Mouse (Mus musculus) retina, embryonic 14.5 days (tissue): ENCODE measurements at regions not wholly inside any gene's neighbourhood (a gene's known extent, or its start where the extent isn't known, plus 50 kb on each side); places are given as distances from the start of the nearest gene placed in this dataset.

Experiments
- DNase-seq: peaks from one replicate; pipeline ENCODE4 v3.0.0-alpha.2; 2015; ENCODE audit warnings: low spot score

DNA sequence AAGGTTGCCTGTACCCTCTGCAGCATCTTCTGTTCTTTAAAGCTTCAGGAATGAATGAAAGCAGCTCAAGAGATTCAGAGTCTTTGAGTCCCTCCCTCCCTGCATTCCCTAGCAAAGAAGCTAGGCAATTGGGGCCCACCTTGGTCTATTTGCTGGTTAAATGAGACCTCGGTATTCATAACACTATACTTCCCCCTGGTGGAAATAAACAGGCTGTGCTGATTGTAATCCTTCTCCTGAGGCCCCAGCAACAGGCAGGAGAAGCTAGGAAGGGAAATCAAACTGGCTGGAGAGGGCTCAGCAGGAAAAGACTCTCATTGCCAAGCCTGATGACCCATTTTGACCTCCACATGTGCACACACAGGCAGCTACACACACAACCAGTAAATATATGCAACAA lies 137.1 kb downstream of the Sh3bp4 start:
- peak; percentile 70 for DNase-seq

GRCm38 (mm10) chr1:89211116-89211515 lies 140.9 kb downstream of the Sh3bp4 start:
- DNase-seq: no peak

- DNase-seq: no peak
These were observed 158.2 kb downstream of the Sh3bp4 start for GRCm38 (mm10) chr1:89228426-89228825.

DNA sequence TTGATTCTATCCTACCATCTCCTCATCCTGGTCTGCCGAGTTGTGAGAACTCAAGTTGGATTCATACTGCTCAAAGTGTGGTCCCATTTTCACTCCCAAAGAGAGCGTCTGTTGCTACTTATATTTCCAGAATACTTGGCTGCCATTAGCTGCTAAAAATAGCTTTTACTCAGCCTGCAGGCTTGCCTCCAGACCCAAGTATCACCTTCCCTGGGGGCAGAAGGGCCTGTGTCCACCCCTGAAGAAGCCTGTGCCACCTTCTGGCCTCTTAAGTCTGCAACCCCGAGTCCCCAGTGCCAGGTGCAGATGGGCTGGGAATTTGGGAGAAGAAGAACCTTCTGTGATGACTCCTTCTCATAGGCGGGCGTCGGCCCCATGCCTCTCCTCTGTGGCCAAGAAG lies 161.5 kb downstream of the Sh3bp4 start:
- DNase-seq: no peak

- DNase-seq: no peak
These were observed 162.2 kb downstream of the Sh3bp4 start for GRCm38 (mm10) chr1:89232391-89232790.

DNA sequence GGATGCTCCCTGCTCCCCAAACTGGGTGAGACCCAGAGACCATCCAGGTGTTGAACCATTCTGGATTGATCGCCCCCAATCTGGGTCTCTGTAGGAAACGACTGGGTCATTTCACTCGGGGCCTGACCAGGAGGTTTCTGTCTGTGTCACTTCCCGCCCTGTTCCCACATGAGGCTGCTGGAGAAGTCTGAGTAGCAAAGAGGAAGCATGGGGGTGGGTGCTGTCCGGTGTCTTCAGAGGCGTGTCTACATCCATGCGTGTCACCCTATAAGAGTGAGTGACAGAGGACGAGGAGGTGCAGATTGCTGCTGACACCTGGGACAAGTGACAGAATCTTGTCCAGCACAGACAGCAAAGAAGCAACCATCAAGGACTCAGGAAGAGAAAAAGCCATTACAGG lies 164.7 kb downstream of the Sh3bp4 start:
- DNase-seq: no peak

DNA sequence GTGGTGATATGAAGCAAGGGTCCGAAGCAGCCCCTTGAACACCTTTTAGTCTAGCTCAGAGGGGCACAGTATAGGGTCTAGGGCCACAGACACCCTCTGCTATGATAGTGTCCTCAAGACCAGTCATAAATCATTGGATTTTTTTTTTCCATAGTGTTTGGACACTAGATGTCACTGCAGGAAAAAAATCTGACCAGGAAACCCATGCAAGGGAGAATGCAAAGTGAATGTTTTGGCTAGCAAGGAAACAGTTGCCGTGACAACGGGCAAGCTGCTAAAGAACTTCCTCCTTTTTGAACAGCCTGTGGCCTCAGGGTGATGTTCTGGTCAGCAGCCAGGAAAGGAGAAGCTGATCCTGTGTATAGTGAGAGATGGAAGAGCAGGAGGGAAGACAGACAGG lies 165.1 kb downstream of the Sh3bp4 start:
- peak; percentile 85 for DNase-seq

GRCm38 (mm10) chr1:89237696-89238095 lies 167.5 kb downstream of the Sh3bp4 start:
- no peak for DNase-seq

- no peak for DNase-seq
These were observed 174.4 kb downstream of the Sh3bp4 start for GRCm38 (mm10) chr1:89244598-89244997.

GRCm38 (mm10) chr1:89245202-89246003 lies 175.2 kb downstream of the Sh3bp4 start:
- peak; percentile 37 for DNase-seq

- peak; percentile 7 for DNase-seq
These were observed 181.5 kb downstream of the Sh3bp4 start for GRCm38 (mm10) chr1:89251753-89252152.

DNA sequence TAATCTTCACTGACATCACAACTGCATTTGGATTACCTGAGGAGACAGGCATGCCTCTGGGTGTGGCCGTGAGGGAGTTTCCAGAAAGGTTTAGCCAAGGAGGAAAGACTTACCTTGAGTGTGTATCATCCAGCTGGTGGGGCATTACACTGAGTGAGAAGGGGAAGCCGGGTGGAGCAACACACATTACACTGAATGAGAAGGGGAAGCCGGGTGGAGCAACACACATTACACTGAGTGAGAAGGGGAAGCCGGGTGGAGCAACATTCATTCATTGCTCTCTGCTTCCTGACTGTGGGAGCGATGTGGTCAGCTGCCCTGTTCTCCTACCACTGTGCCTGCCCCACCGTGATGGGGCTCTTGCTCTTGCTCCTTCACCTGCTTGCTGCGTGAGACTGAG lies 182.3 kb downstream of the Sh3bp4 start:
- DNase-seq: no peak

DNA sequence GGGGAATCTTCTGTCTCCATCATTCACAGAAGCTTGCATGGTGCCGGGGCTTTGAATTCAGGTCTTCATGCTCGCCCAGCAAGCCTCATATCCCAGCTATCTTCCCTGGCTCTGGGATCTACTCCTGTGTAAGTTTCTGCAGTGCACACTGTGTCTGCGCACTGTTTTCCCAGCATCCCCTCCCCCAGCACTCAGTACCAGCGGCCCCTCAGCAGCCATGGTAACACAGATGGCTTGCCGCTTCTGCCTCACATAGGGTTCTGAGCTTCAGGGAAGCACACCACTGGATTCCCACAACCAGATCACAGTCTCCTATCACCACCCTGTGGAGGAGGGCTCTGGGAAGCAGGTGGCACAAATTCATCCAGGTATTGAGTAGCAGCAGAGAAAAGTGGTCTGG lies 187.7 kb downstream of the Sh3bp4 start:
- no peak for DNase-seq

GRCm38 (mm10) chr1:89265771-89266170 lies 188.8 kb upstream of the Agap1 start:
- no peak for DNase-seq

GRCm38 (mm10) chr1:89268806-89269205 lies 185.8 kb upstream of the Agap1 start:
- DNase-seq: no peak

DNA sequence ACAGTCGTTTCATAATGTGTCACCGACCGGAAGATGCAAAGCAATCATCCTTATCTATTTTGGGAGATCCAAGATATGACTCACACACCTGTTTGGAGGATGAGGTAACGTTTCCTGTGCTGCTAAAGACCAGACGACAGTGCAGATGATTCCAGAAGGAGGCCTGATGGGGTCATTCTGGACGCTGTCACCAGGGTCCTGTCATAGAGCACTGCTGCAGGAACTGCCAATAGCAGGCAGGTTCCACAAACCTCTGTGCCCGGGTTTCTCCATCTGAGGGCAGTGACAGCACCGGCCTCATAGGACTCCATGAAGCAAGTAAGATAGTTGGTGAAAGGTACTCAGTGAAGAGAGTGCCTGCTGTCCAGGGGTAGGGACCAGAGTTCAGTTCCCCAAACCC lies 182.9 kb upstream of the Agap1 start:
- DNase-seq: no peak

DNA sequence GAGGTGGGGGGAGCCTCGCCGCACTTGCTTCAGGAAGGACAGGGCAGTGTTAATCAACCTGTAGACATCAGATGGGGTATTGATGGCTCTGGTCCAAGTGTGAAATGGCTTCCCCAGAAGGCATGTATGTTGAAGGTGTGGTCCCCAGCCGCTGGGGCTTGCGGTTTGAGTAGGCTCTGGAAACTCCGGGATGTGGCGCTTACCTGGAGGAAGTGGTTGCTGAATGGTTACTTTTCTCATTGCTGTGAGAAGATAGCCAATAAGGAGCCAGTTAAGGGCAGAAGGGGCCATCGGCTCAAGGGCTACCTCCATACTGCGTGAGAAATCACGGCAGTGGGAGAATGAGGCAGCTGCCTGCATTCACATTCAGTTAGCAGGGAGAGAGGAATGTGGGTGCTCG lies 181.6 kb upstream of the Agap1 start:
- DNase-seq: no peak

DNA sequence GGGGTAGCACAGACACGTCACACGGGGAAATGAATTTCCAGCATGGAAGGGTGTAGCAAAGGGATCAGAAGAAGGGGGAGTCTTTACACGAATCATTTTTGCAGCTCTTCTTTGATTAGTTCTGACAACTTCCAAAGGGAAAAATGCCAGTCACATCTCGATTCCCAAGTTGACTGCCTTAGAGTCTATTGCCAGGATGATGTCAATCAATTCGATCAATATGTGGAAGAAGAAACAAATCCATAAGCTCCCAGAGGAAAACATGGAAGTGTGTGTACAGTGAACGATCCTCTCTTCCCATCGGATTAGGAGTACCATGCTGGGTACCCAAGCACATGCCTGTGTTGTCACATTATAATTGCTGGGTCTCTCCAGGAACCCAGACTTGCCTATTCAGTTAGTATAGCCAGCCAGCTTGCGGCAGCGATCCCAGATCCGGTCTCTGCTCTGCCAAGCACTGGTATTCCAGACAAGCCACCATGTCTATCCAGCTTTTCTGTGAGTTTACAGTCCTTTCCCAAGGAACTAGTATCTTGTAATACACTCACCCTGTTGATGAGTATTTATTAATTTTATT lies 180.7 kb upstream of the Agap1 start:
- DNase-seq: no peak

DNA sequence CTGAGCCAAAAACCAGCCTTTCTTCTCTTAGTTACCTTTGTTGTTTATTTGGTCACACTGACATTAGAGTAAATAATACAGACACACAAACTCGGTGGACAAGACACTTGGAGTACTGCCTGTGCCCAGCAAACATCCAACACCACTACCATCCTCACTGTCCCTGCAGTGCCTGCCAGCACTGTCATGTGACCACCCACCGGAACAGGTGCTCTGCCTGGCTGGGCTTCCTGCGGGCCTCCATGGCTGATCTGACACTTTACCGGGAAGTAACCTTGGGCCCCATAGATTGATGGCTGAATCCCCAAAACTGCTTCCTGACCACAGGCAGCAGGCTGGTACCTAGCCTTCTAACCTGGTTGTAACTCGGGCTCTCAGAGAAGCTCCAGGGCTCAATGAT lies 175.2 kb upstream of the Agap1 start:
- no peak for DNase-seq

DNA sequence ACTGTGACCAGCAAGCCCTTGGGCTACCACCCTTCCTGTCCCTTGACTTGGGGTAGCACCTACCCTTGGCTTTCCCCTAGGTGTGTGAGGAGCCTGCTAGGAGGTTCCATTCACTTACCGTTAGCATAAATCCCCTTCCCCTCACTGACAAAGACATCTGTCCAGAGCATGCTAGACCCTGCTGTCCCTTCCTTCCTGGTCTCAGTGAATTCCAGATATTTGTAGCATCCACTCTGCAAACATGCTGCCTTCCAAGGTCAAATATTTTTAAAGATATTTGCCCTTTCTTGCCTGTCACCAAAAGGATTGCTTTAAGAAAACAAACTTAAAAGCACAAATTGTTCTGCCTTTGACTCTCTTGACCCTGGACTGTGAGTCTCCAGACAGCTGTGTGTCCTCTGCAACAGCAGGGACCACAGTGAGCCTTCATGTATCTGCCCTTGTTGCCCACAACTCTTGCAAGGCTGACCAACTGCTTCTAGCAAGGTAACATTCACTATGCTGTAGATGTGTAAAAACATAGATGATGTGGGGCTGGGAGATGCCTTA lies 173.4 kb upstream of the Agap1 start:
- no peak for DNase-seq

GRCm38 (mm10) chr1:89285041-89285440 lies 169.6 kb upstream of the Agap1 start:
- peak; percentile 18 for DNase-seq

- DNase-seq: no peak
These were observed 167.3 kb upstream of the Agap1 start for GRCm38 (mm10) chr1:89287136-89287795.

DNA sequence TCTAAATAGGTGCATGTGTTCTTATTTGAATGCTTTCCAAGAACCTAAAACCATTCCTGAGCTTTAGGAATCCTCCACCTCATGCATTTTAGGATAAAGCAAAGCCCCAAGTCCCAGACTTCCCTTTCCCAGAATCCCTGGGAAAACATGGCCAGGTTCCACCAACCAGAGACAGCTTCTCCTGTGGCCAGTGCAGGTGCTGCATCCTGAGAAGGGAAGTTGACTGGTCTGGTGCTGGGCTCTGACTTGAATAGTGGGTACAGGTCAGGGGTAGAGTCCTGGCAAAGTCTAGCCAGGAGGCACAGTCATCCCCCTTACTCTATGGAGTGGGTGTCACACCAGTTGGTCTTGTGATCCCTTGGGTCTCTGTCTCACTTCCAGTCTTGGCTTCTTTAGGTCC lies 166.6 kb upstream of the Agap1 start:
- no peak for DNase-seq
